Mouse (Mus musculus) bone marrow, adult 2 months (tissue): ENCODE results near the gene Zfp664. TPM values are rescaled to one million over a fixed set of nuclear protein-coding genes. Genes with fewer than 3 reads are reported as not detected.

Experiments
- H3K27ac ChIP-seq: fragments of 200-500 bp; 2 replicates; pipeline ENCODE4 v1.5.1; 2012; ENCODE audit warnings: low read depth, mild to moderate bottlenecking, control low read depth, inconsistent platforms, low read length; ENCODE audit not compliant: control insufficient read depth, poor library complexity, insufficient read depth
- H3K4me1 ChIP-seq: fragments of 200-500 bp; 2 replicates; pipeline ENCODE4 v1.6.1; 2011; ENCODE audit warnings: low read length; ENCODE audit not compliant: control insufficient read depth, insufficient read depth
- H3K4me3 ChIP-seq: fragments of 200-500 bp; replicated peaks from 2 replicates; pipeline ENCODE3; 2011; ENCODE audit warnings: mild to moderate bottlenecking, low read depth, low read length, control low read depth; ENCODE audit not compliant: control insufficient read depth
- CTCF ChIP-seq: fragments of 200-500 bp; IDR thresholded peaks from 2 replicates; pipeline ENCODE4 v1.5.1; 2011; ENCODE audit warnings: low read length, control low read depth; ENCODE audit not compliant: control insufficient read depth, insufficient read depth
- POLR2A ChIP-seq: fragments of 200-500 bp; IDR thresholded peaks from 2 replicates; pipeline ENCODE4 v1.6.1; 2011; ENCODE audit warnings: low read depth, mild to moderate bottlenecking, control low read depth, low read length, borderline replicate concordance; ENCODE audit not compliant: control insufficient read depth
- WGBS: fragments of 180-500 bp; shearing (Covaris S2); methylation state at CpG from one replicate; pipeline ENCODE4 v1.1.7; 2018; 5-methylcytosine and 5-hydroxymethylcytosine counted together
- polyA plus RNA-seq: library from polyadenylated mRNA; stranded (reverse); fragments of >200 nt; gene quantifications from 2 replicates; pipeline ENCODE4 v1.2.4, GENCODE M21; 2011; ENCODE audit warnings: low replicate concordance; ENCODE audit not compliant: missing spikeins, insufficient read depth, insufficient read length

The Zfp664 gene
- polyA plus RNA-seq, 1 experiment: 12.2 TPM

- H3K27ac ChIP-seq: no peak overlapping the region
Measured at GRCm38 (mm10) chr5:124901675-124902074, 39.2 kb downstream of the Zfp664 start.

DNA sequence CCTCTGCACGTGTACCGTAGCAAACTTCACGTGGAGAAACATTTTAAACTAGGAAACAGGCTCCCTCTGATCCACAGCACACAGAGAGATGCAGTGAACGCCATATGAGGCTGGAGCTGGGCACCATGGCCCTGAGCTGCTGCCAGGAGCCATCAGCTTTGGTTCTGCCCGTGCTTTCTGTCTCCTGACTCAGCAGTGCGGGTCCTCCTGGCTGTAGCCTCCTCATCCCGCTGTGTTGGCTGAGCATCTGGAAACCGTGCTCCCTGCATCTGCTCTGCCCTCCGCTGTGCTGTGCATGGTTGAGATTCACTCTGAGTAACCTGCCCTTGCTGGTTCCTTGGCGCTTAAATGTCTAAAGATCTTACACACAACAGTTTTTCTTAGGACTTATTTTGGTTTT, 39.7 kb downstream of the Zfp664 start:
- Histone ChIP-seq H3K4me1 (no peaks in the 10 kb centered on the region), H3K27ac (no peak overlapping the region), H3K4me3 (no peak overlapping the region)
- 82% methylated on average over 10 of the region's 10 CpGs for WGBS
- no peak for TF ChIP-seq POLR2A
- no peak for TF ChIP-seq CTCF

More at GRCm38 (mm10) chr5:124901675-124902074, 39.2 kb downstream of the Zfp664 start:
- H3K4me1 ChIP-seq: no peaks in the 10 kb centered on the region
- WGBS: 79% methylated on average over 6 of the region's 6 CpGs
- no peak overlapping the region for H3K4me3 ChIP-seq
- no peak for TF ChIP-seq POLR2A
- TF ChIP-seq CTCF: no peak

GRCm38 (mm10) chr5:124903852-124904251, 41.4 kb downstream of the Zfp664 start:
- TF ChIP-seq CTCF: no peak
- TF ChIP-seq POLR2A: no peak
- no peak overlapping the region for H3K27ac ChIP-seq
- no peak overlapping the region for H3K4me3 ChIP-seq
- no peaks in the 10 kb centered on the region for H3K4me1 ChIP-seq
- WGBS: 83% methylated on average over 4 of the region's 4 CpGs

DNA sequence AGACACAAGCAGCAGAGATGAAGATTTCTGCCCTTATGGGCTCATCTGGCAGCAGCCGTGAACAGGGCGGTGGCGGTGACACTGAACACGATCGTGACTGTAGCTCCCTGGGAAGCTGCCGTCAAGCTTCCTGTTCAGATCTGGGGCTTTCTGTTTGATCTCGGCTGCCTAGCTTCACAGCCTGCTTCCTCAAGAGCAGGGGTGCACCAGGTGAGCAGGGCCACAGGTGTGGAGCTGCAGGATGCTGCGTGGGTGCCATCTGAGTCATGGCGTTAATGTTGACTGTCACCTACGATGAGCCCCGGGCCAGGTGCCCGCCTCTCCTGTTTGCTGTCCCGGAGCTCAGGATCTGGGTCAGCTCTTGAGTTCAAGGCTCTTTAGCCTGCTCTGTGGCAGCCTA, 44.4 kb downstream of the Zfp664 start:
- TF ChIP-seq POLR2A (no peak), CTCF (no peak)
- Histone ChIP-seq H3K27ac (no peak overlapping the region), H3K4me3 (no peak overlapping the region), H3K4me1 (no peaks in the 10 kb centered on the region)
- 50% methylated on average over 13 of the region's 13 CpGs for WGBS

DNA sequence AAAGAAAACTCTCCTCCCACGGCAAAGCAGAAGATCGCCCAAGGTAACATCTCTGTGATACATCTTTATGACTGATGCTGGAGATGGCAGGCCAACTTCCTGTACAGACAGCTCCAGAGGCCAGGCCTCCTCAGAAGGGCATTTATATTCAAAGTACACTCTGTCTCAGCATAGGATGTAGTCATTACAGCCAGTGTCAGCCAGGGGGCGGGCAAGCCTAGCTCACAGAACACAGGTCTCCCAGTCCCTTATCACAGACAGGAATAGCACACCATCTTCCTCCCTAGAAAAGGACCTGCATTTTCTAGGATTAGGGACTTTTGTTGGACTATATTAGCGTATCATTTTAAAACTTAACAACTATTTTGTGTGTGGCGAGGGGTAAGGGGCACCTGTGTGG, 46.4 kb downstream of the Zfp664 start:
- WGBS: 32% methylated on average over 5 of the region's 5 CpGs
- Histone ChIP-seq H3K4me3 (no peak overlapping the region), H3K4me1 (no peaks in the 10 kb centered on the region), H3K27ac (no peak overlapping the region)
- TF ChIP-seq CTCF (peak; percentile 84), POLR2A (no peak)

- TF ChIP-seq CTCF (no peak), POLR2A (no peak)
- Histone ChIP-seq H3K4me3 (no peak overlapping the region), H3K4me1 (no peaks in the 10 kb centered on the region; the same call in 1 of the 2 replicates), H3K27ac (no peak overlapping the region)
- 77% methylated on average over 7 of the region's 7 CpGs for WGBS
Measured at GRCm38 (mm10) chr5:124912276-124912675, 49.8 kb downstream of the Zfp664 start.

GRCm38 (mm10) chr5:124912946-124913933, 50.7 kb downstream of the Zfp664 start:
- Histone ChIP-seq H3K27ac (no peak overlapping the region), H3K4me3 (no peak overlapping the region), H3K4me1 (no peaks in the 10 kb centered on the region; the same call in 1 of the 2 replicates)
- TF ChIP-seq POLR2A (no peak), CTCF (no peak)
- 78% methylated on average over 20 of the region's 20 CpGs for WGBS

- WGBS: 89% methylated on average over 3 of the region's 3 CpGs
- Histone ChIP-seq H3K4me3 (no peak overlapping the region), H3K4me1 (no peaks in the 10 kb centered on the region; the same call in none of the 2 replicates), H3K27ac (no peak overlapping the region)
- TF ChIP-seq POLR2A: no peak
- no peak for TF ChIP-seq CTCF
Measured at GRCm38 (mm10) chr5:124919798-124920197, 57.3 kb downstream of the Zfp664 start.

DNA sequence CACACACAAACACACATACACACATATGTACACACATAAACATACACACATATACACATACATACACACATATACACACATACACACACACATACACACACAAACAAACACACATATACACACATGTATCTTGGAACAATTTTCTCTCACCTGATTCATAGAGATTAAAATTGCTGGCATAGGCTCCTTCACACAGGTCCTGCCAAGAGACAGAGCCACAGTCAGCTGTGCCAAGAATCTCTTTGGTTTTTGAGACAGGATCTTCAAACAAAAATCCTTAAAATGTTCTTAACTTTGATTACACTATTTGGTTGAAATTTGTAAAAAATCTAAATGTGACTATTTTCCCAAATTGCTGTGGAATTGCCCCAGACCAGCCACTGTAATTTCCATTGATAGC, 58.9 kb downstream of the Zfp664 start:
- no peak for TF ChIP-seq POLR2A
- no peak for TF ChIP-seq CTCF
- Histone ChIP-seq H3K27ac (no peak overlapping the region), H3K4me3 (no peak overlapping the region), H3K4me1 (no peaks in the 10 kb centered on the region; the same call in 1 of the 2 replicates)
